Mouse (Mus musculus) kidney, adult 11 months (tissue): ENCODE measurements around the gene Neurl3.

Source experiments
- DNase-seq: peaks from one replicate; pipeline ENCODE4 v3.0.0; 2022

Neurl3 gene

GRCm38 (mm10) chr1:36255871-36256640 is 18.4 kb downstream of the Neurl3 start:
- DNase-seq = no peak

GRCm38 (mm10) chr1:36254635-36255360 is 19.7 kb downstream of the Neurl3 start:
- peak; percentile 55 for DNase-seq

DNA sequence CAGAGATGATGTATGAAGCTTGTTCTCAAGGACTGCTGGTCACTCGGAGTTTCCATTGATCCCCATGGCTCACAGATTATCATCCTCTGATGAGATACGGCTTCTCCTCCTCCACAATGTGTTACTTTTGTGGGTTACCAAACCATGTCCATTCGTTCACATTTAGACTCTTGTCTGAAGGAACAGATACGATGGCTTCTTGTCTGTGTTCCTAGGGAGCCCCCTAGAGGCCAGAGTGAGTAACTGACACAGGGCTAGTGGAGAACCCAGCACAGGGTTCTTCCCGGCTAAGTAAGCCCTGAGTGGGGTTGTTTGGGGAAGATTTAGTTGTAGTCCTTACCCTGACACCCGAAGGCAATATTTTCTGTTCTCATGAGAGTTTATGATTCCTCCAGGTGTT is 21.7 kb downstream of the Neurl3 start:
- peak; percentile 51 for DNase-seq

DNA sequence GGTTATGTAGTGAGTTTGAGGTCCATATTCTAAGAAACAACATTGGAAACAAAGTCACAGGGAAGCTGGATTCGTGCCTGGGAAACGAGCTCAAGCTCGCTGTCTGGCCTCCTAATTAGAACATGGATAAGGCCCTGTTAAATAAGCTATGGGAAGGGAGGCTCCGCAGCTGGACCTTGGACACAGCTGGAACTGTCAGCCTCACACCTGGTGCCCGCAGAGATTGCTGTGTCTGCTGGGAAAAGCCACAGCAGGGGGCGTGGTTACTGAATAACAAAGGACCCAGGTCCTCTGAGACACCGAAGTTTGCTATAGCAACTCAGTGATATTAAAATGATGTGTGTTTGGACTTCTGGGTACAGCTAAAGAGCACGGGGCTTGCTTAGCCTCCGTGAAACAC is 23.1 kb downstream of the Neurl3 start:
- no peak for DNase-seq

DNA sequence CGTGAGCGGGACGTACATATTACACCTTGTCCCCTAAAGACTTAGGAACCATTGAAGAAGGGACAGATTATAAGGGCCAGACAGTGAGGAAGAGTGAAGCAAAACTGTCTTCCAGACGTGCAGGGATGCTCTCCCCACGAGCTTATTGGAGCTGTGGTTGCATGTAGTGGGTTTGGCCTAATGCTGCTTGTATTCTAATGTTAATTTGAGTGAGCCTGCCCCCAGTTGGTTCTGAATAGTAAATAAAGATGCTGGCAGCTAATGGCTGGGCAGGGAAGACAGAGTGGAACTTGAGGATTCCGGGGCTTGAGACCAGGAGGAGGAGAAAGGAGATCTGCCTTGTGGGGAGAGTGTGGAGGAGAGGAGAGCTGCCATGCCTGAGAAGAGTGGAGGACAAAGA is 27.8 kb downstream of the Neurl3 start:
- DNase-seq = no peak

DNA sequence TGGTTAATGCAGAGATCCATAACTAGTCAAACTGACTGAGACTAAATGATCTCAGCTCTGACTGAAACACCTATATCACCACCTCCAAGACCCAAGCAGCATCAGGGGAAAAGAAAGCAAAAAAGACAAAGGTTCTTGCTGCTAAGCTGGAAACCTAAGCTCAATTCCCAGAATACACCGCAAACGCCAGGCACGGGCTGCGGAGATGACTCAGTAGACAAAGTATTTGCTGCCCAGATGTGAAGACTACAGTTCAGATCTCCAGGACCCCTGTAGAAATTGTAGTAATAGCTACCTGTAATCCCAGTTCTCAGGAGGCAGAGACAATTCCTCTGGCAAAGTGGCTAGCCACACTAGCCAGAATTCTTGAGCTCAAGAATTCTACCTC is 29.7 kb downstream of the Neurl3 start:
- DNase-seq = no peak

DNA sequence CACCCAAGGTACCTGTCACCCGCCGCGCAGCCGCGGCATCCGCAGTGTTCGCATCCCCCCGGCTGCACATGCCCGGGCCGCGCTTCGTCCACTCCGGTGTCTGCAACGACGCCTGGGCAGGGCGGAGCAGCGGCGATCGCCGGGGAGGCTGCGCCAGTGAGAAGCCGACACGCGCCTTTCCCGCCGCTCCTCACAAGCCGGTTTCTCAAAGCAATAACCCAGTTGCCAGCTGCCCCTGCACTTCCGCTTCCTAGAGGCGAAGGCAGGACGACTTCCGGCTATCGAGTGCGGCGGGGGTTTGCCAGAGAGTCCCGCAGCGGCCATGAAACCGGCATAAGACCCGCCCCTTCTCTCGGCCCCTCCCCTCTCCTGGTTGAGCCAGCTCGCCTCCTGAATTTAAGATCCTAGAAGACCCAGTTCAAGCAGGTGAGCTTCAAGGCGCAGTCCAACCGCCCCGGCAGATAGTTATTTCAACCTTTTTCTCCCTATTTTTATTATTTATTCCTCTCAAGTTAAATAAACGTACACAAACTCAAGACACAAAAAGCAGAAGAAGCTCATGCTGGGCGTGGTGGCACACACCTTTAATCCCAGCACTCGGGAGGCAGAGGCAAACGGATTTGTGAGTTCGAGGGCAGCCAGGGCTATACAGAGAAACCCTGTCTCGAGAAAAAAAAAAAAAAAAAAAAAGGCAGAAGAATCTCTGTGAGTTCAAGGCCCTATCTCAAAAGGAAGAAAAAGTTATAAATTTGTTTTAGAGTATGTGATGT is 30.2 kb downstream of the Neurl3 start, which contains the start of gene Uggt1:
TSS of gene Uggt1 (minus strand) at position 663 of the 770 bp plus-strand sequence.
- DNase-seq = peak; percentile 96

- DNase-seq = no peak
These were observed 30.9 kb downstream of the Neurl3 start for GRCm38 (mm10) chr1:36243447-36244057.

DNA sequence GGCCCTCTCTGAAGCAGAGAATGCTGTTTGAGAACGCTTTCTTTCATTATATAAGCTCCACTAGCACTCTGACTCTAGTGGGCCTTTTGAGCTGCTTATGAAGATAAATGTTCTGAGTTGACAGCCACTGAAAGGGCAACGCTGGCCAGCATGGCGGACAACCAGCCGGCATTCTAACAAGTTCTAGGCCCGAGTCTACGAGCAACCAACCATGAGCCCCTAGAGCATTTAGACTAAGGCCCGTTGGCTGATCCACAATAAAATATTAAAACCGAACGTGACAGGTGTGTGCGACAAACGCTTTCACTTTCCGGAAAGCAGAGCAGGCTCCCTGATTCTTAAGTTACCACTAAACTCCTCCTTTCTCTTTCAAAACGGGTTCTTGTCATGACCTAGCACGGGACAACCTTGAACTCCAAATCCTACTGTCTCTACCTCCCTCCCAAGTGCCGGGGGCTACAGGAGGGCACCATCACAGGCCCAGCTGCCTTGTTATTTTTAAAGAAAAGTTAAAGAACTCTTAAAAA is 32.5 kb downstream of the Neurl3 start:
- no peak for DNase-seq

- no peak for DNase-seq
These were observed 34.3 kb downstream of the Neurl3 start for GRCm38 (mm10) chr1:36240176-36240575.

DNA sequence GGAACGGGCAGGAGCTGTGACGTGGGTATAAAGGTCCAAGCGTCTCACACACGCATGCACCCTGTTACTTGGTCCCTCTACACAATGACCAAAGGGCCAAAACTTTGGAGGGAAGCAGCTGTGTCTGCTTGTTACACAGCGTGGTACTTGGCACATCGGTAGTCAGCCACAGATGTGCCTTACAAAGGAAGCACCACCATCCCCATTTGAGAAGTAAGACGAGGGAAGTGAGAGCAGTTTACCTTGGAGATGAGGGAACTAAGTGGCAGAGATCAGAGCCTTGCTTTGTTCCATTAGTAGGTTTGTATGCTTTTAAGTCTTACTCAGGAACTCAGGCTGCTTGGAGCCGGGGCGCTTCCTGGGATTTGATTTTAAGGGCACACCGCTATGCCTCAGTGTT is 35.1 kb downstream of the Neurl3 start:
- no peak for DNase-seq

GRCm38 (mm10) chr1:36235855-36236254 is 38.6 kb downstream of the Neurl3 start:
- DNase-seq = no peak

GRCm38 (mm10) chr1:36235057-36235639 is 39.3 kb downstream of the Neurl3 start:
- no peak for DNase-seq

DNA sequence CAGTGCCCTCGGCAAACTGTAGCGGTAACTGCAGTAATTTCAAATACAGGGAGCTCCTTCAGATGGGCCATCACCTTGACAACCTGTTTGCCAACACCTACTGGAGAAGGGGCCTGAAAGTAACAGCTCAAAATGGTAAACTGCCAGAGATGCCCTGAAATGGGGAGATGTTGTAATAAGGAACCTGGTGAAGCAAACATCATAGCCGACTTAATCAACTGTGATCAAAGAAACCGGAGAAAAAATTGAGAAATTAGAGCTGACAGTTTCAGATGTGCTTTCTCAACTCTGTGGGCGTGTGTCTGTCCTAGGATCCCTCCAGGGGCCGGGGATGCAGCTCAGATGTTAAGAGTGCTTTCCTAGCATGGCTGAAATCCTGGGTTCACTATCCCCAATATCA is 41.3 kb downstream of the Neurl3 start:
- DNase-seq = no peak

DNA sequence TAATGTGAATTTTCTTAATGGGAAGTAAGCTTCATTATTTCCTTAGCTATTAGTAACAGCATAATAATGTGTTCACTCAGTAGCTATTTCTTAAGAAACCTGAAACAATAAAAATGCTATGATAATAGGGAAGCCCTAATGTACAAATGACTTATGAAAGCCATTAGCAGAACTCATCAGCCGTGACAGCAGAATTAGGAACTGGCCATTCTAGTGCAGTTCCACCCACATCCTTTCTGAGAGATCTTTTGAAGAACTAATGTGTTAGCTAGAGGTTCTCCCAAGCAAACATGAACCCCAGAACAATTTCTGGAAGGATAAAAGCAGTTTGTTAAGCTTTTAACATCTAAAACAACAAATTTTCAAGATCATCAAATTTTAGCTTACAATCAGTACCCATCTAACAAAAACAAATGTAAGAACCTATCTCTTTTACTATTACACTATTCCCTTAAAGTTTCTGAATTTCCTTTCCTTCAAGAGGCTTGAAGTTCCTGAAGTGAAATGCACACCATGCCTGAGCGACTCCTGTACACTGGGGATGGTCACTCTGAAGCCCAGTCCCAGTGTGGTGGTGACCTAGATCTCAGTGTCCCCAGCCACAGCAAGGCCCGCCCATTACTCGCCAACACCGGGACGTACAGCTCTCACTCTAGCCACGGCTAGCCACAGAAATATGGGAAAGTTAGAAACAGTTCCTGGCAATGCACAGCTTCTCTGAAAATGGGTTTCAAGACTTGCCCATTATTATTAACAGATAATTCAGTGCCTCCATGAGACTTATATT is 43.4 kb downstream of the Neurl3 start:
- no peak for DNase-seq

- DNase-seq = no peak
These were observed 46.0 kb downstream of the Neurl3 start for GRCm38 (mm10) chr1:36228461-36228860.

- no peak for DNase-seq
These were observed 49.8 kb downstream of the Neurl3 start for GRCm38 (mm10) chr1:36224648-36225047.
